ENCODE assay signal across 8 mouse cellular contexts in the genomic region with DNA sequence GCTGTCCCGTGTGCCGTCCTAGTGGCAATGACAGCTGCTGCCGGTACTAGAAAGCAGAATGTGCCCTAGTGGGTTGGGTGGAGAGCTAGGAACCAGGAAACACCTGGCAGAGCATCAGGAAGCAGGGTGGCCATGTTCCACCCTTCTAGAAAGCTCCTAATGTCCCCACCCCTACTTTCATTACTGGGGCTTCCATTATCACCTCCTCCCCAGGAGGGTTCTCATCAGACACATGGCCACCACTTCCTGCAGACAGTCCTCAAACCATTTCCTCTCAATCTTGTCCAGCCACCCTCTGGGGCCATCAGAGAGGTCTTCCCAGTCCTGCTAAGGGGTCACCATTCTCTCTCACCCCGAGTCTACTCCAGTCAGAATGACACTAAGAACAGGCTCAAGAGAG. TPM values are rescaled to one million over a fixed set of nuclear protein-coding genes. Genes with fewer than 3 reads are reported as not detected.
DNase-seq lines count a peak whose midpoint lies in the region; ATAC-seq and TF ChIP-seq lines count a peak whose summit lies in the region.

No protein-coding gene starts in this region.

- H3K79me2 ChIP-seq in C2C12 (ENCODE audit: control insufficient read depth, insufficient read depth), result peaks cover 66% of the 10 kb centered on the region

- H3K4me1 ChIP-seq in liver, embryonic 14.5 days (replicated peaks; ENCODE audit: control insufficient read depth in 2 of 2, insufficient read depth in 2 of 2, low read length in 1 of 2), result peaks cover 0 to 11% of the 10 kb centered on the region in 2 experiments; a peak in 2 of 4 replicates

- H3K27ac ChIP-seq in liver, embryonic 14.5 days, result no peak overlapping the region

- TF ChIP-seq CTCF in C2C12 (IDR thresholded peaks at IDR 0.05; ENCODE audit: control insufficient read depth, insufficient read depth, insufficient read length), result no peak
- TF ChIP-seq CTCF in liver, embryonic 14.5 days (IDR thresholded peaks at IDR 0.05; ENCODE audit: low read depth), result no peak

- WGBS in liver, embryonic 14.5 days (ENCODE audit: insufficient replicate concordance), result 7% methylated on average over 4 of the region's 4 CpGs

- peak overlapping the region; percentile 67 for H3K4me2 ChIP-seq in liver, embryonic 14.5 days (ENCODE audit: low read depth)

- H3K79me3 ChIP-seq in C2C12 (ENCODE audit: low read depth), result peaks cover 18% of the 10 kb centered on the region

- peak; percentile 35 for ATAC-seq in granulocyte monocyte progenitor cell, adult 5-6 weeks (replicated peaks; ENCODE audit: poor library complexity, severe bottlenecking)
- no peak for ATAC-seq in liver, embryonic 14.5 days (ENCODE audit: insufficient read depth)

- H3K9me3 ChIP-seq in liver, embryonic 14.5 days (ENCODE audit: control insufficient read depth, low read length), result no peaks in the 10 kb centered on the region

- peak; percentile 38 for DNase-seq in cerebellum, adult 11-12 months
- DNase-seq in cerebellum, adult 8-10 months, result no peak
- DNase-seq in liver, embryonic 14.5 days (ENCODE audit: low read depth in 3 of 3, low spot score in 3 of 3), result no peak
- peak; percentile 16 for DNase-seq in thymus, postnatal 25 days
- no peak for DNase-seq in lung, postnatal 36 days
- DNase-seq in urinary bladder, postnatal 10 days (ENCODE audit: low spot score), result no peak

- TF ChIP-seq EP300 in liver, embryonic 14.5 days (IDR thresholded peaks at IDR 0.05; ENCODE audit: low read depth), result no peak

- H3K9ac ChIP-seq in liver, embryonic 14.5 days (replicated peaks), result no peak overlapping the region

- H3K36me3 ChIP-seq in C2C12 (ENCODE audit: control insufficient read depth, insufficient read depth), result peaks cover 26% of the 10 kb centered on the region
- H3K36me3 ChIP-seq in liver, embryonic 14.5 days (replicated peaks; ENCODE audit: control insufficient read depth, insufficient read depth, low read depth), result no peaks in the 10 kb centered on the region

- peak overlapping the region; percentile 73 for H3K4me3 ChIP-seq in C2C12 (ENCODE audit: insufficient read depth, poor library complexity, severe bottlenecking)
- no peak overlapping the region for H3K4me3 ChIP-seq in liver, embryonic 14.5 days (ENCODE audit: insufficient read depth in 1 of 2, low read depth in 2 of 2, low read length in 2 of 2)

- H3K27me3 ChIP-seq in C2C12 (ENCODE audit: control insufficient read depth, insufficient read depth, insufficient read length), result no peaks in the 10 kb centered on the region
- peaks cover 38% of the 10 kb centered on the region for H3K27me3 ChIP-seq in liver, embryonic 14.5 days (ENCODE audit: control insufficient read depth, insufficient read depth, low read length)

- peak overlapping the region; percentile 65 for H3ac ChIP-seq in C2C12 (ENCODE audit: control insufficient read depth, insufficient read length, low read depth)

TF ChIP-seq in C2C12, 6 proteins besides CTCF, POLR2A, EP300 and RAD21:
- TF ChIP-seq FOSL1 (IDR thresholded peaks at IDR 0.05; ENCODE audit: insufficient read depth, low read length, poor library complexity, severe bottlenecking) (no peak), CEBPB (IDR thresholded peaks at IDR 0.05; ENCODE audit: low read depth) (no peak), USF1 (IDR thresholded peaks at IDR 0.05; ENCODE audit: low read depth) (no peak), MYOD1 (IDR thresholded peaks at IDR 0.05; ENCODE audit: control insufficient read depth, insufficient read length, low read depth) (no peak), MAX (IDR thresholded peaks at IDR 0.05) (no peak), MYOG (IDR thresholded peaks at IDR 0.05; ENCODE audit: control insufficient read depth, extremely low read depth, insufficient read length) (no peak)

RNA-seq across cellular contexts. Expression of gene Atp8b2, which starts 1.9 kb away (rescaled TPM):
- 26.8 TPM for polyA plus RNA-seq in C2C12 (2012; fragmentation: generic; extraction: Trizol)
- total RNA-seq in granulocyte monocyte progenitor cell, adult 5-6 weeks (2014; fragmentation: Nextera tagmentation), result 12.2 and 35.5 TPM in 2 replicates
- 29.3 and 31.4 TPM in 2 replicates for total RNA-seq in granulocyte monocyte progenitor cell, adult 5-6 weeks (2017)
- 2.9 and 3.4 TPM in 2 replicates for polyA plus RNA-seq in liver, embryonic 14.5 days (2012; rRNA removed)
- 1.8 TPM in 2 replicates for polyA plus RNA-seq in liver, embryonic 14.5 days (2014; fragmentation: Nextera tagmentation; extraction: Ambion mirVana)

RNA-seq across cellular contexts. Expression of gene Hax1, which starts 37.1 kb away (rescaled TPM):
- 296 TPM for polyA plus RNA-seq in C2C12 (2012; fragmentation: generic; extraction: Trizol)
- total RNA-seq in granulocyte monocyte progenitor cell, adult 5-6 weeks (2014; fragmentation: Nextera tagmentation), result 117 and 123 TPM in 2 replicates
- total RNA-seq in granulocyte monocyte progenitor cell, adult 5-6 weeks (2017), result 86.2 and 87.3 TPM in 2 replicates
- polyA plus RNA-seq in liver, embryonic 14.5 days (2012; rRNA removed), result 44.4 and 59.9 TPM in 2 replicates
- 107 and 108 TPM in 2 replicates for polyA plus RNA-seq in liver, embryonic 14.5 days (2014; fragmentation: Nextera tagmentation; extraction: Ambion mirVana)

RNA-seq across cellular contexts. Expression of gene Il6ra, which starts 48.4 kb away (rescaled TPM):
- 1.2 TPM for polyA plus RNA-seq in C2C12 (2012; fragmentation: generic; extraction: Trizol)
- 35.2 and 36.8 TPM in 2 replicates for total RNA-seq in granulocyte monocyte progenitor cell, adult 5-6 weeks (2014; fragmentation: Nextera tagmentation)
- total RNA-seq in granulocyte monocyte progenitor cell, adult 5-6 weeks (2017), result 14.7 and 20.8 TPM in 2 replicates
- 0.92 and 1.2 TPM in 2 replicates for polyA plus RNA-seq in liver, embryonic 14.5 days (2012; rRNA removed)
- 1.3 and 1.9 TPM in 2 replicates for polyA plus RNA-seq in liver, embryonic 14.5 days (2014; fragmentation: Nextera tagmentation; extraction: Ambion mirVana)

Comparison
In these comparisons a context has a peak if more than half of its experiments do, and no peak if none do; other contexts are left out.
1. DNase-seq: peak in cerebellum, adult 11-12 months (single experiment) and thymus, postnatal 25 days (single experiment); none in cerebellum, adult 8-10 months (single experiment), liver, embryonic 14.5 days (0 of 3), lung, postnatal 36 days (single experiment) and urinary bladder, postnatal 10 days (single experiment).